Mouse (Mus musculus) heart, adult 2 months (tissue): Measurements from ENCODE around the gene Pola2. TPM values are rescaled to one million over a fixed set of nuclear protein-coding genes. Genes with fewer than 3 reads are reported as not detected.

Experiments
- DNase-seq, 2 experiments: peaks; one replicate each; pipeline ENCODE4 v3.0.0; 2021
- H3K27ac ChIP-seq: fragments of 200-600 bp; 2 replicates; pipeline ENCODE4 v1.8.1; 2022
- H3K27me3 ChIP-seq: fragments of 200-500 bp; 2 replicates; pipeline ENCODE4 v1.6.1; 2012; ENCODE audit warnings: mild to moderate bottlenecking, low read length, inconsistent platforms, mixed read lengths; ENCODE audit not compliant: control insufficient read depth, insufficient read depth
- H3K36me3 ChIP-seq: fragments of 200-500 bp; 2 replicates; pipeline ENCODE4 v1.6.1; 2012; ENCODE audit warnings: low read length, inconsistent platforms; ENCODE audit not compliant: control insufficient read depth, insufficient read depth
- H3K4me1 ChIP-seq: fragments of 200-500 bp; 2 replicates; pipeline ENCODE4 v1.6.1; 2011; ENCODE audit warnings: low read length; ENCODE audit not compliant: control insufficient read depth, insufficient read depth
- H3K4me3 ChIP-seq: fragments of 200-600 bp; 2 replicates; pipeline ENCODE4 v1.8.1; 2022
- H3K79me2 ChIP-seq: fragments of 200-500 bp; replicated peaks from 2 replicates; pipeline ENCODE4 v1.6.1; 2012; ENCODE audit warnings: mild to moderate bottlenecking, inconsistent platforms, low read length, moderate library complexity, mixed read lengths; ENCODE audit not compliant: control insufficient read depth, insufficient read depth
- H3K9ac ChIP-seq: fragments of 200-500 bp; 2 replicates; pipeline ENCODE4 v1.6.1; 2012; ENCODE audit warnings: low read depth, mild to moderate bottlenecking, control low read depth, inconsistent platforms, low read length, mixed read lengths
- CTCF ChIP-seq: fragments of 200-600 bp; IDR thresholded peaks from 2 replicates; pipeline ENCODE4 v1.8.1; 2022; ENCODE audit warnings: antibody characterized with exemption, mild to moderate bottlenecking, moderate library complexity
- EP300 ChIP-seq: fragments of 200-500 bp; IDR thresholded peaks from 2 replicates; pipeline ENCODE4 v1.6.1; 2011; ENCODE audit warnings: low read depth, low read length, control low read depth; ENCODE audit not compliant: insufficient read depth
- POLR2A ChIP-seq: fragments of 200-500 bp; IDR thresholded peaks from 2 replicates; pipeline ENCODE4 v1.6.1; 2011; ENCODE audit warnings: mild to moderate bottlenecking, low read depth, low read length, control low read depth; ENCODE audit not compliant: insufficient read depth
- WGBS: fragments of 180-500 bp; shearing (Covaris S2); methylation state at CpG from one replicate; pipeline ENCODE4 v1.1.7; 2018; 5-methylcytosine and 5-hydroxymethylcytosine counted together
- intact Hi-C: fragments of 180-260 bp; cut with DNase I; formaldehyde crosslinking; loops from one replicate; pipeline ENCODE4 v1.15.1; 2025
- polyA plus RNA-seq: library from polyadenylated mRNA; depleted of rRNA; stranded (reverse); fragments of >200 nt; gene quantifications from 2 replicates; pipeline ENCODE4 v1.2.3, GENCODE M21; 2012
- total RNA-seq, 2 experiments: library from RNA; stranded (reverse); gene quantifications; 2 replicates each; pipeline ENCODE4 v1.2.3; 2021

Gene Pola2
- total and polyA plus RNA-seq, 3 experiments: 8.6 to 27.9 (median 10.9) TPM

GRCm38 (mm10) chr19:5954031-5954710, 9.8 kb downstream of the Pola2 start:
- TF ChIP-seq EP300: no peak
- TF ChIP-seq CTCF: no peak
- TF ChIP-seq POLR2A: no peak
- Histone ChIP-seq H3K27ac (no peak overlapping the region; the same call in 1 of the 2 replicates), H3K27me3 (no peaks in the 10 kb centered on the region), H3K9ac (no peak overlapping the region), H3K36me3 (no peaks in the 10 kb centered on the region), H3K4me1 (peaks cover 23% of the 10 kb centered on the region), H3K4me3 (no peak overlapping the region), H3K79me2 (no peaks in the 10 kb centered on the region)
- WGBS: 89% methylated on average over 22 of the region's 22 CpGs
- intact Hi-C loops: no loop called here
- DNase-seq: no peak

GRCm38 (mm10) chr19:5953201-5953770, 10.7 kb downstream of the Pola2 start:
- intact Hi-C loops: no loop called here
- H3K4me3 ChIP-seq: no peak overlapping the region
- H3K27me3 ChIP-seq: no peaks in the 10 kb centered on the region
- WGBS: 69% methylated on average over 19 of the region's 19 CpGs
- no peak overlapping the region for H3K9ac ChIP-seq
- DNase-seq: no peak
- H3K4me1 ChIP-seq: peaks cover 23% of the 10 kb centered on the region
- TF ChIP-seq POLR2A (no peak), EP300 (no peak), CTCF (no peak)
- no peaks in the 10 kb centered on the region for H3K79me2 ChIP-seq
- H3K36me3 ChIP-seq: no peaks in the 10 kb centered on the region
- H3K27ac ChIP-seq: peak overlapping the region; percentile 83

- TF ChIP-seq POLR2A (peak; percentile 58; the same call in 1 of the 2 replicates), CTCF (no peak), EP300 (peak; percentile 84; the same call in 1 of the 2 replicates)
- Histone ChIP-seq H3K4me1 (peaks cover 23% of the 10 kb centered on the region), H3K27ac (peak overlapping the region; percentile 83), H3K4me3 (peak overlapping the region; percentile 17), H3K9ac (peak overlapping the region; percentile 30), H3K36me3 (no peaks in the 10 kb centered on the region), H3K79me2 (no peaks in the 10 kb centered on the region), H3K27me3 (no peaks in the 10 kb centered on the region)
- 19% methylated on average over 13 of the region's 13 CpGs for WGBS
- intact Hi-C loops: loop anchor here (1.0 kb wide), 1 partner anchor 12 kb away; no protein-coding TSS in a partner anchor
- DNase-seq: peak; percentile 59 to 79
Observed at GRCm38 (mm10) chr19:5952071-5952691, 11.8 kb downstream of the Pola2 start.

GRCm38 (mm10) chr19:5951631-5952030, 12.4 kb downstream of the Pola2 start:
- Histone ChIP-seq H3K4me1 (peaks cover 21% of the 10 kb centered on the region), H3K9ac (peak overlapping the region; percentile 30), H3K27ac (peak overlapping the region; percentile 78), H3K36me3 (no peaks in the 10 kb centered on the region), H3K79me2 (no peaks in the 10 kb centered on the region), H3K4me3 (peak overlapping the region; percentile 13), H3K27me3 (no peaks in the 10 kb centered on the region)
- 30% methylated on average over 16 of the region's 16 CpGs for WGBS
- DNase-seq: no peak
- TF ChIP-seq POLR2A (no peak), CTCF (no peak), EP300 (no peak)
- intact Hi-C loops: loop anchor here (1.0 kb wide), 1 partner anchor 11 kb away; no protein-coding TSS in a partner anchor

GRCm38 (mm10) chr19:5950218-5950617, 13.8 kb downstream of the Pola2 start:
- H3K36me3 ChIP-seq: 0 out of 2 replicates have a peak, but pooled peaks cover 2% of the 10 kb centered on the region
- DNase-seq: no peak
- intact Hi-C loops: no loop called here
- H3K4me1 ChIP-seq: peaks cover 26% of the 10 kb centered on the region
- 66% methylated on average over 11 of the region's 11 CpGs for WGBS
- H3K79me2 ChIP-seq: no peaks in the 10 kb centered on the region
- H3K9ac ChIP-seq: no peak overlapping the region
- H3K27me3 ChIP-seq: no peaks in the 10 kb centered on the region
- no peak overlapping the region for H3K4me3 ChIP-seq
- TF ChIP-seq EP300 (no peak), CTCF (no peak), POLR2A (no peak)
- no peak overlapping the region for H3K27ac ChIP-seq

GRCm38 (mm10) chr19:5945891-5946290, 18.1 kb downstream of the Pola2 start:
- Histone ChIP-seq H3K27ac (peak overlapping the region; percentile 59), H3K36me3 (0 out of 2 replicates have a peak, but pooled peaks cover 2% of the 10 kb centered on the region), H3K4me1 (peaks cover 22% of the 10 kb centered on the region), H3K4me3 (no peak overlapping the region), H3K27me3 (no peaks in the 10 kb centered on the region), H3K79me2 (no peaks in the 10 kb centered on the region), H3K9ac (no peak overlapping the region)
- WGBS: 40% methylated on average over 8 of the region's 8 CpGs
- intact Hi-C loops: no loop called here
- DNase-seq: peak; percentile 69 to 75
- TF ChIP-seq CTCF: no peak
- TF ChIP-seq POLR2A: 0 out of 2 replicates have a peak, but pooled peaks have one; percentile 17
- no peak for TF ChIP-seq EP300
